Mouse (Mus musculus) adrenal gland, postnatal 36 days (tissue): ENCODE measurements around the gene Clec9a. TPM values are rescaled to one million over a fixed set of nuclear protein-coding genes. Genes with fewer than 3 reads are reported as not detected.

Source experiments
- DNase-seq, 2 experiments: peaks; one replicate each; pipeline ENCODE4 v3.0.0; 2021; ENCODE audit warnings: mixed read lengths in 1 of 2
- long read RNA-seq, 2 experiments: library from polyadenylated mRNA; stranded (forward); transcript quantifications; one replicate each; pipeline ENCODE4 v2.0.0; 2021; ENCODE audit warnings: borderline sequencing depth in 2 of 2
- total RNA-seq, 2 experiments: library from RNA; stranded (reverse); gene quantifications; 2 replicates each; pipeline ENCODE4 v1.2.3; 2021

Gene Clec9a
- total RNA-seq, result under 1 TPM; 0.13 to 0.17 TPM
- long read RNA-seq, experiment 1, result 0 reads
- long read RNA-seq, experiment 2, result 0 reads

GRCm38 (mm10) chr6:129408562-129408961 is at the start of gene Clec9a:
Gene Clec9a, plus strand, starts transcription at chr6:129408862.
- no peak for DNase-seq

GRCm38 (mm10) chr6:129359515-129359914 is 49.1 kb upstream of the Clec9a start:
- no peak for DNase-seq

- no peak for DNase-seq
These were observed 44.7 kb upstream of the Clec9a start for GRCm38 (mm10) chr6:129363942-129364341.

GRCm38 (mm10) chr6:129365959-129366359 is 42.7 kb upstream of the Clec9a start:
- DNase-seq, result peak in 1 of 2 experiments; percentile 54

GRCm38 (mm10) chr6:129369374-129370132 is 39.1 kb upstream of the Clec9a start:
- no peak for DNase-seq

- no peak for DNase-seq
These were observed 33.7 kb upstream of the Clec9a start for GRCm38 (mm10) chr6:129374937-129375471.

- no peak for DNase-seq
These were observed 28.2 kb upstream of the Clec9a start for GRCm38 (mm10) chr6:129380454-129380853.

GRCm38 (mm10) chr6:129381736-129382135 is 26.9 kb upstream of the Clec9a start:
- no peak for DNase-seq

GRCm38 (mm10) chr6:129383466-129383865 is 25.2 kb upstream of the Clec9a start:
- DNase-seq, result peak in 1 of 2 experiments; percentile 4

GRCm38 (mm10) chr6:129385000-129385399 is 23.7 kb upstream of the Clec9a start:
- no peak for DNase-seq

- DNase-seq, result no peak
These were observed 22.9 kb upstream of the Clec9a start, which contains the start of gene Clec12b for GRCm38 (mm10) chr6:129385774-129386173. Gene Clec12b, minus strand, starts transcription at chr6:129385874.

GRCm38 (mm10) chr6:129393087-129393720 is 15.5 kb upstream of the Clec9a start:
- DNase-seq, result no peak

- no peak for DNase-seq
These were observed 14.9 kb upstream of the Clec9a start for GRCm38 (mm10) chr6:129393732-129394131.

GRCm38 (mm10) chr6:129396997-129397396 is 11.7 kb upstream of the Clec9a start, which contains the start of gene Clec1b:
Gene Clec1b, plus strand, starts transcription at chr6:129397297.
- no peak for DNase-seq

GRCm38 (mm10) chr6:129399945-129400344 is 8.7 kb upstream of the Clec9a start:
- DNase-seq, result peak; percentile 26 to 51

GRCm38 (mm10) chr6:129402404-129402803 is 6.3 kb upstream of the Clec9a start:
- DNase-seq, result no peak

- DNase-seq, result no peak
These were observed 5.3 kb upstream of the Clec9a start for GRCm38 (mm10) chr6:129403391-129403790.

- no peak for DNase-seq
These were observed 2.7 kb upstream of the Clec9a start for GRCm38 (mm10) chr6:129405999-129406398.

- no peak for DNase-seq
These were observed 1.3 kb upstream of the Clec9a start for GRCm38 (mm10) chr6:129407324-129407723.

- DNase-seq, result no peak
These were observed 5.5 kb downstream of the Clec9a start for GRCm38 (mm10) chr6:129414177-129414576.

- no peak for DNase-seq
These were observed 13.6 kb downstream of the Clec9a start for GRCm38 (mm10) chr6:129422311-129422710.

GRCm38 (mm10) chr6:129423040-129423733 is 14.5 kb downstream of the Clec9a start:
- DNase-seq, result peak; percentile 30 to 36

- peak; percentile 78 to 81 for DNase-seq
These were observed 15.0 kb downstream of the Clec9a start for GRCm38 (mm10) chr6:129423734-129424072.
